Mouse (Mus musculus): ENCODE results near the gene Ifnab.

The Ifnab gene

GRCm38 (mm10) chr4:88655461-88655860, 35.7 kb downstream of the Ifnab start:
- peak; percentile 7 to 24 for DNase-seq

GRCm38 (mm10) chr4:88653644-88654043, 37.5 kb downstream of the Ifnab start:
- no peak for DNase-seq

- DNase-seq = no peak
Measured at GRCm38 (mm10) chr4:88644359-88644758, 46.8 kb downstream of the Ifnab start, which contains the start of gene Ifna13. TSS of gene Ifna13 (minus strand) at chr4:88644459.

- no peak for DNase-seq
Measured at GRCm38 (mm10) chr4:88642526-88642925, 48.6 kb downstream of the Ifnab start.

GRCm38 (mm10) chr4:88641077-88641831, 49.9 kb downstream of the Ifnab start:
- peak; percentile 77 to 92 for DNase-seq

- DNase-seq = no peak
Measured at GRCm38 (mm10) chr4:88640704-88641076, 50.5 kb downstream of the Ifnab start.
